Mouse (Mus musculus): ENCODE measurements around the gene Tbc1d16.

DNA sequence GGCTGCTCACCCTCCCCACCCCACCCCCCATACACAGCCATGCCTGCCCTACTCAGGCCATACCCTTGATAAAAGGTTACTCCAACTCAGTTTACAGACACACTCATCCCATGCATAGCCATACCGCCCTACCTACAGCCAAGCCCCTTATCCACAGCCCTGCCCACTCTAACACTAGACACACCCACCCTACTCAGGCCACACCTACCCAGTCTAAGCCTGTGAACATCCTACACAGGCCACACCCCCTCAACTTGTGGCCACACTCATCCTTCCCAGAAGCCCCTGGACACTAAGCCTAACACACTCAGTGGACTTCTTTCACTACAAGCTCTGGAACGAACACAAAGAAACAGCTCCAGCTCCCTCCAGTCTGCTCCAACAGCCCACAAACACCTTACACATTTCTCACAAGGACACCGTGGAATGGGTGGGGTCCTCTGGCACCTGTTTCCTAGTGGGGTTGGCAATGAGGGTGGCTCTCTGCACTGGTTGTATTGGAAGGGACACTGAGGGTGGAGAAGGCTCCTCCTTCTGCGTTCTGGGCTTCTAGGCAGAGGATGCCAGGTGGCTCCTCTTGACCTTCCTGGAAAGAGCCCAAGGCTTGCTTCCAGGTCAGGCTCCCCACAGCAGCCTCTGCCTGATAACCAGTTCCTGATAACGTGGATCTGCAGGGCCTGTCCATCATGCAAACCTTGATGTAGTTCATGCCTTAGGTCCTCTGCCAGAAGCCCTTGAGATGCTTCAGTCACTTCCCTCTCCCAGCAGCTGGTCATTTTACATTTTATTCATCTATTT, 104.6 kb downstream of the Tbc1d16 start:
- TF ChIP-seq POLR2A (IDR thresholded peaks at IDR 0.05; ENCODE audit: low read depth, low read length) (no peak), CTCF (IDR thresholded peaks at IDR 0.05; ENCODE audit: extremely low read depth, insufficient read length, insufficient replicate concordance, low read depth, low read length) (no peak)

All from small intestine, adult 2 months (tissue).